Mouse (Mus musculus): ENCODE data around the gene Zbtb4. TPM values are rescaled to one million over a fixed set of nuclear protein-coding genes. Genes with fewer than 3 reads are reported as not detected.
"Not testable (repeated sequence)": the region's sequence is repeated elsewhere in the genome, so short reads cannot be mapped to it uniquely, and the experiment has no call there.

Gene Zbtb4
- polyA plus RNA-seq (2016; fragmentation: Nextera tagmentation; extraction: Ambion mirVana), result 0.80 and 1.2 TPM in 2 replicates

- WGBS, result 18% methylated on average over 54 of the region's 55 CpGs
- Histone ChIP-seq H3K4me1 (replicated peaks) (peaks cover 39% of the 10 kb centered on the region), H3K27ac (peak within 1 kb of the TSS; percentile 94), H3K36me3 (no peaks in the 10 kb centered on the region), H3K9me3 (no peaks in the 10 kb centered on the region), H3K4me3 (peak within 1 kb of the TSS; percentile 85), H3K27me3 (ENCODE audit: insufficient read depth, poor library complexity, severe bottlenecking) (peaks cover 13% of the 10 kb centered on the region; the same call in 1 of the 2 replicates)
- DNase-seq (ENCODE audit: low spot score), result peak; percentile 46
These were observed at the start of gene Zbtb4 for GRCm38 (mm10) chr11:69765221-69766125. TSS of gene Zbtb4 (plus strand) at chr11:69765912.

DNA sequence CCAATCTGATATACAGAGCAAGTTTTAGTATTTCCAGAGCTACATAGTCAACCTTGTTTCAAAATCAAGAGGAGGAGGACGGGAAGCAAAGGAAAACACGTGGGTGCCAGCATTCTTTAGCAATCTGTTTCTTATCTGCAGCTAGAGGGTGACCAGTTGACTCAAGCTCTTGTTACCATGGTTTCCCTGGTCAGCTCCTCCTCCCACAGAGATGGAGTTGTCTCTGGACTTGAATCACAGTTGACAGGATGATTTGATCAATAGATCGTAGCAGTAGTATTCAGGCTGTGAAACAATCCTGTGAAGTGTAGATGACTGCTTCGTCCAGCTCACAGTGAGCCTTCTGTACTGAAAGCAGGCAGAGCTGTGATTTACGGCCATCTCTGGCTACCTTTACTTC lies 49.8 kb upstream of the Zbtb4 start:
- Histone ChIP-seq H3K27me3 (ENCODE audit: insufficient read depth, poor library complexity, severe bottlenecking) (no peaks in the 10 kb centered on the region), H3K9me3 (no peaks in the 10 kb centered on the region), H3K4me3 (no peak overlapping the region), H3K27ac (no peak overlapping the region; the same call in 1 of the 2 replicates), H3K36me3 (no peaks in the 10 kb centered on the region), H3K4me1 (replicated peaks) (peaks cover 27% of the 10 kb centered on the region)
- peak; percentile 30 for DNase-seq (ENCODE audit: low spot score)
- 31% methylated on average over 5 of the region's 5 CpGs for WGBS

GRCm38 (mm10) chr11:69716953-69717352 lies 48.8 kb upstream of the Zbtb4 start:
- no peak overlapping the region for H3K27ac ChIP-seq
- WGBS, result 66% methylated on average over 4 of the region's 4 CpGs
- H3K9me3 ChIP-seq, result no peaks in the 10 kb centered on the region
- H3K36me3 ChIP-seq, result no peaks in the 10 kb centered on the region
- no peaks in the 10 kb centered on the region for H3K27me3 ChIP-seq (ENCODE audit: insufficient read depth, poor library complexity, severe bottlenecking)
- H3K4me3 ChIP-seq, result no peak overlapping the region
- peaks cover 27% of the 10 kb centered on the region for H3K4me1 ChIP-seq (replicated peaks)
- DNase-seq (ENCODE audit: low spot score), result no peak

- WGBS, result 32% methylated on average over 15 of the region's 15 CpGs
- H3K36me3 ChIP-seq, result no peaks in the 10 kb centered on the region
- peak overlapping the region; percentile 18; the same call in 1 of the 2 replicates for H3K4me3 ChIP-seq
- peaks cover 19% of the 10 kb centered on the region for H3K4me1 ChIP-seq (replicated peaks)
- no peaks in the 10 kb centered on the region for H3K9me3 ChIP-seq
- DNase-seq (ENCODE audit: low spot score), result peak; percentile 27
- H3K27ac ChIP-seq, result peak overlapping the region; percentile 40; the same call in 1 of the 2 replicates
- H3K27me3 ChIP-seq (ENCODE audit: insufficient read depth, poor library complexity, severe bottlenecking), result no peaks in the 10 kb centered on the region
These were observed 47.1 kb upstream of the Zbtb4 start for GRCm38 (mm10) chr11:69718661-69719060.

GRCm38 (mm10) chr11:69719423-69719822 lies 46.3 kb upstream of the Zbtb4 start:
- no peaks in the 10 kb centered on the region for H3K27me3 ChIP-seq (ENCODE audit: insufficient read depth, poor library complexity, severe bottlenecking)
- no peak overlapping the region for H3K4me3 ChIP-seq
- no peaks in the 10 kb centered on the region for H3K9me3 ChIP-seq
- no peak overlapping the region for H3K27ac ChIP-seq
- peaks cover 19% of the 10 kb centered on the region for H3K4me1 ChIP-seq (replicated peaks)
- 72% methylated on average over 6 of the region's 6 CpGs for WGBS
- no peak for DNase-seq (ENCODE audit: low spot score)
- H3K36me3 ChIP-seq, result no peaks in the 10 kb centered on the region

GRCm38 (mm10) chr11:69720852-69721251 lies 44.9 kb upstream of the Zbtb4 start:
- peaks cover 14% of the 10 kb centered on the region for H3K4me1 ChIP-seq (replicated peaks)
- H3K9me3 ChIP-seq, result no peaks in the 10 kb centered on the region
- no peak overlapping the region for H3K4me3 ChIP-seq
- H3K27ac ChIP-seq, result no peak overlapping the region
- H3K36me3 ChIP-seq, result no peaks in the 10 kb centered on the region
- 81% methylated on average over 6 of the region's 6 CpGs for WGBS
- H3K27me3 ChIP-seq (ENCODE audit: insufficient read depth, poor library complexity, severe bottlenecking), result no peaks in the 10 kb centered on the region
- DNase-seq (ENCODE audit: low spot score), result no peak

DNA sequence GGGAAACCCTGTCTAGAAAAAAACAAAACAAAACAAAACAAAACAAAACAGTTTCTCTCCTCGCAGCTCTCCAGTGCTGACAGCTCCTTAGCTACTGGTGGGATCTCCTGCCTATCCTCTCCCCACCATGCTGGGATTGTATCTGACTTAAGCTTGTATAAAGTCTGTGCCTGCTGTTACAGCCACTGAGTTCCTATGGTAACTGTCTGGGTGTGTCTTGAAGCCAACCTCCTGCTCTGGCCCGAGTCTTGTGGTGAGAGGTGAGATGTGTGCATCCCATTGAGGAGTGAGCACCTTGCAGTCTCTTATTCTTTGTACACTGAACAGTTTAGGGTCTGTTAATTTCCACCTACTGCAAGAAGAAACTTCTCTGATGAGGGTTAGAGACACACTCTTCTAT lies 42.6 kb upstream of the Zbtb4 start:
- no peaks in the 10 kb centered on the region for H3K36me3 ChIP-seq
- H3K4me3 ChIP-seq, result no peak overlapping the region
- H3K27ac ChIP-seq, result no peak overlapping the region
- no peaks in the 10 kb centered on the region for H3K27me3 ChIP-seq (ENCODE audit: insufficient read depth, poor library complexity, severe bottlenecking)
- WGBS, result 48% methylated on average over 2 of the region's 2 CpGs
- H3K4me1 ChIP-seq (replicated peaks), result peaks cover 9% of the 10 kb centered on the region
- no peaks in the 10 kb centered on the region for H3K9me3 ChIP-seq
- no peak for DNase-seq (ENCODE audit: low spot score)

- no peak for DNase-seq (ENCODE audit: low spot score)
- Histone ChIP-seq H3K27me3 (ENCODE audit: insufficient read depth, poor library complexity, severe bottlenecking) (no peaks in the 10 kb centered on the region), H3K4me1 (replicated peaks) (no peaks in the 10 kb centered on the region), H3K27ac (no peak overlapping the region), H3K36me3 (no peaks in the 10 kb centered on the region), H3K9me3 (no peaks in the 10 kb centered on the region), H3K4me3 (no peak overlapping the region)
- WGBS, result 38% methylated on average over 5 of the region's 5 CpGs
These were observed 39.8 kb upstream of the Zbtb4 start for GRCm38 (mm10) chr11:69725951-69726350.

DNA sequence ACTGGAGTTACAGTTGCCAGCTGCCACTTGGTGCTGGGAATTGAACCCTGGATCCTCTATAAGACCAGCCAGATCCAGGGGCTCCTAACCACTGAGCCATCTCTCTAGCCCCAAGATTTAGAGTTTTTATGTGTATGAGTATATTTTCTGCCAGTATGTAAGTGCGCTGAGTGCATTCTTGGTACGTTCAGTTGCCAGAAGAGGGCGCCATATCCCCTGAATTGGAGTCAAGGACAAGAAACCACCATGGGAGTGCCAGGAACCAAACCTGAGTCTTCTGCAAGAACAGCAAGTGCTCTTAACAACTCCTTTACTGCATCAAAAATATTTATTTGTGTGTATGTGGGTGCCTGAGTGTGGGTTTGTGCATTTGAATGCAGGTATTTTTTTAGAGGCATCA lies 36.6 kb upstream of the Zbtb4 start:
- Histone ChIP-seq H3K36me3 (peaks cover 9% of the 10 kb centered on the region), H3K4me1 (replicated peaks) (no peaks in the 10 kb centered on the region), H3K9me3 (no peaks in the 10 kb centered on the region), H3K27ac (no peak overlapping the region), H3K27me3 (ENCODE audit: insufficient read depth, poor library complexity, severe bottlenecking) (no peaks in the 10 kb centered on the region), H3K4me3 (no peak overlapping the region)
- peak; percentile 57 for DNase-seq (ENCODE audit: low spot score)
- 14% methylated on average over 3 of the region's 3 CpGs for whole genome bisulfite sequencing

- not testable (repeated sequence) for H3K4me1 ChIP-seq (replicated peaks); DNase-seq (ENCODE audit: low spot score); H3K27me3 ChIP-seq (ENCODE audit: insufficient read depth, poor library complexity, severe bottlenecking); H3K27ac ChIP-seq; H3K9me3 ChIP-seq; H3K4me3 ChIP-seq
- 82% methylated on average over 2 of the region's 3 CpGs for WGBS
- H3K36me3 ChIP-seq, result peaks cover 32% of the 10 kb centered on the region
These were observed 34.3 kb upstream of the Zbtb4 start for GRCm38 (mm10) chr11:69731408-69731807.

GRCm38 (mm10) chr11:69751635-69752034 lies 14.1 kb upstream of the Zbtb4 start:
- H3K27me3 ChIP-seq (ENCODE audit: insufficient read depth, poor library complexity, severe bottlenecking), result no peaks in the 10 kb centered on the region
- H3K4me3 ChIP-seq, result no peak overlapping the region
- no peaks in the 10 kb centered on the region for H3K9me3 ChIP-seq
- H3K27ac ChIP-seq, result no peak overlapping the region
- H3K4me1 ChIP-seq (replicated peaks), result peaks cover 26% of the 10 kb centered on the region
- 91% methylated on average over 3 of the region's 3 CpGs for WGBS
- peaks cover 23% of the 10 kb centered on the region for H3K36me3 ChIP-seq
- DNase-seq (ENCODE audit: low spot score), result no peak

DNA sequence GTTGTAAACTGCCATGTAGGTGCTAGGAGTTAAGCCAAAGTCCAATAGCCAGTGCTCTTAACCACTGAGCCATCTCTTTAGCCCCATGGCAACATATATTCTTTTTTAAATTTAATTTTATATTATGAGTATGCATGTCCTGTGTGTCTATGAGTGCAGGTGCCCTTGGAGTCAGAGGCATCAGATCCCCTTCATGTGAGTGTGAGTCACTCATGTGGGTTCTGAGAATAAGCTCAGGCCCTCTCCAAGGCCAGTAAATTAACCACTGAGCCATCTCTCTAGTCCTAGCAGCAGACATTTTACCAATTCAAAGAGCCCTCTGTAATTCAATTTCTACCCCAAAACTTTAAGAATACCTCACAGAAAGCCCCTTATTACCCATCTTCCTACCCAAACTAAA lies 13.0 kb upstream of the Zbtb4 start:
- Histone ChIP-seq H3K27me3 (ENCODE audit: insufficient read depth, poor library complexity, severe bottlenecking) (no peaks in the 10 kb centered on the region), H3K9me3 (no peaks in the 10 kb centered on the region), H3K4me1 (replicated peaks) (peaks cover 35% of the 10 kb centered on the region), H3K4me3 (no peak overlapping the region), H3K36me3 (peaks cover 12% of the 10 kb centered on the region), H3K27ac (no peak overlapping the region)
- no peak for DNase-seq (ENCODE audit: low spot score)

DNA sequence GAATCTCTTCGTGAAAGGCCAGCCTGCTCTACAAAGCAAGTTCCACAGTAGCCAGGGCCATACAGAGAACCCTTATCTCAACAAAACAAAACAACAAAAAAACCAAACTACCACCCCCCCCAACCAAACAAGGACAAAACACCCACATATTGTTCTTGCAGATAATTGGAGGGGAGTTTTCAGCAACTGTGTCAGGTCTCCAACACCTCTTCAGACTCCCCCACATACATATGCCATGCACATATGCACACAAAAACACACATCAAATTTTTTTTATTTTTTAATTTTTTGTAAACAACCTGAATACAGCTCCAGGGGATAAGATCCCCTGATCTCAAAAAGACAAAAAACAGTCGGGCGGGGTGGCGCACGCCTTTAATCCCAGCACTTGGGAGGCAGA lies 11.5 kb upstream of the Zbtb4 start:
- 0 out of 2 replicates have a peak, but pooled peaks cover 4% of the 10 kb centered on the region for H3K36me3 ChIP-seq
- 92% methylated on average over 5 of the region's 5 CpGs for WGBS
- H3K9me3 ChIP-seq, result no peaks in the 10 kb centered on the region
- no peaks in the 10 kb centered on the region for H3K27me3 ChIP-seq (ENCODE audit: insufficient read depth, poor library complexity, severe bottlenecking)
- DNase-seq (ENCODE audit: low spot score), result no peak
- H3K27ac ChIP-seq, result no peak overlapping the region
- peaks cover 38% of the 10 kb centered on the region for H3K4me1 ChIP-seq (replicated peaks)
- 0 out of 2 replicates have a peak overlapping the region, but pooled peaks have one; percentile 13 for H3K4me3 ChIP-seq

All from hindbrain, embryonic 10.5 days (tissue).